Mouse (Mus musculus) stomach, embryonic 16.5 days (tissue): ENCODE measurements around the gene Wdr44. TPM values are rescaled to one million over a fixed set of nuclear protein-coding genes. Genes with fewer than 3 reads are reported as not detected.
"Not testable (repeated sequence)": the region's sequence is repeated elsewhere in the genome, so short reads cannot be mapped to it uniquely, and the experiment has no call there.

Source experiments
- ATAC-seq: fragments of 200-750 bp; cut with Nextera tagmentation; 2 replicates; pipeline ENCODE4 v1.8.0; 2017; ENCODE audit warnings: moderate number of reproducible peaks, moderate TSS enrichment; ENCODE audit not compliant: insufficient read depth, low FRiP score
- H3K27ac ChIP-seq: fragments of 300-500 bp; sonication (generic); 2 replicates; pipeline ENCODE4 v1.5.1; 2014; ENCODE audit warnings: low read length
- H3K27me3 ChIP-seq: fragments of 300-500 bp; sonication (generic); 2 replicates; pipeline ENCODE4 v1.6.1; 2014; ENCODE audit warnings: low read length, control low read depth, mixed read lengths; ENCODE audit not compliant: control insufficient read depth, insufficient read depth
- H3K36me3 ChIP-seq: fragments of 300-500 bp; sonication (generic); 2 replicates; pipeline ENCODE4 v1.6.1; 2014; ENCODE audit warnings: low read length; ENCODE audit not compliant: control insufficient read depth, insufficient read depth
- H3K4me1 ChIP-seq: fragments of 300-500 bp; sonication (generic); 2 replicates; pipeline ENCODE4 v1.6.1; 2014; ENCODE audit warnings: low read length, control low read depth, mixed read lengths; ENCODE audit not compliant: control insufficient read depth, insufficient read depth
- H3K4me2 ChIP-seq: fragments of 300-500 bp; sonication (generic); 2 replicates; pipeline ENCODE4 v1.6.1; 2014; ENCODE audit warnings: low read depth, low read length, mixed read lengths
- H3K4me3 ChIP-seq: fragments of 300-500 bp; sonication (generic); replicated peaks from 2 replicates; pipeline ENCODE4 v1.5.1; 2014; ENCODE audit warnings: mild to moderate bottlenecking, low read length
- H3K9ac ChIP-seq: fragments of 300-500 bp; sonication (generic); 2 replicates; pipeline ENCODE4 v1.6.1; 2014; ENCODE audit warnings: low read length
- H3K9me3 ChIP-seq: fragments of 300-500 bp; sonication (generic); replicated peaks from 2 replicates; pipeline ENCODE4 v1.6.1; 2016; ENCODE audit warnings: low read length, control low read depth; ENCODE audit not compliant: control insufficient read depth
- WGBS: fragments of 180-500 bp; shearing (Covaris S2); extraction: QIAGEN DNeasy Blood & Tissue Kit; methylation state at CpG from one replicate; pipeline ENCODE4 v1.1.7; 2014; 5-methylcytosine and 5-hydroxymethylcytosine counted together
- polyA plus RNA-seq: library from polyadenylated mRNA; unstranded; fragments of >200 nt; fragmentation: Nextera tagmentation; extraction: Ambion mirVana; gene quantifications from 2 replicates; pipeline ENCODE4 v1.2.1, GENCODE M21; 2015

The Wdr44 gene
- polyA plus RNA-seq, 1 experiment from 2014 or later = 7.6 TPM

DNA sequence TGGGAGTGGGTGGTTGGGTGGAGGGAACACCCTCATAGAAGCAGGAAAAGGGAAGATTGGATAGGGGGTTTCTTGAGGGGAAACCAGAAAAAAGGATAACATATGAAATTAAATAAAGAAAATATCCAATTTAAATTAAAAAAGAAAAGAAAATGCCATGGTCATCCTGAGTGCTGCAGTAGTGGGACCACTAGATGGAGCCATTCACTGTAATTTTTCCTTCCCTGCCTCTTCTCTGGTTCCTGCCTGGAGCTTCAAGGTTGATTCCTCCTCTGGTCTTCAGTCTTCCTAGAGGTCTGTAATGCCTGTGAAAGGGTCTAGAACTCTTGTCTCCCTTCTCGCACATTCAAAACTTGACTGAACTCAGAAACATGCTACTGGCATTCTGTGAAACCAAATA is 120.4 kb downstream of the Wdr44 start:
- H3K9me3 ChIP-seq, H3K4me1 ChIP-seq, H3K36me3 ChIP-seq, H3K27me3 ChIP-seq, H3K27ac ChIP-seq, H3K4me2 ChIP-seq, ATAC-seq, H3K9ac ChIP-seq, H3K4me3 ChIP-seq: not testable (repeated sequence)
- WGBS = 79% methylated on average over 1 of the region's 1 CpGs

DNA sequence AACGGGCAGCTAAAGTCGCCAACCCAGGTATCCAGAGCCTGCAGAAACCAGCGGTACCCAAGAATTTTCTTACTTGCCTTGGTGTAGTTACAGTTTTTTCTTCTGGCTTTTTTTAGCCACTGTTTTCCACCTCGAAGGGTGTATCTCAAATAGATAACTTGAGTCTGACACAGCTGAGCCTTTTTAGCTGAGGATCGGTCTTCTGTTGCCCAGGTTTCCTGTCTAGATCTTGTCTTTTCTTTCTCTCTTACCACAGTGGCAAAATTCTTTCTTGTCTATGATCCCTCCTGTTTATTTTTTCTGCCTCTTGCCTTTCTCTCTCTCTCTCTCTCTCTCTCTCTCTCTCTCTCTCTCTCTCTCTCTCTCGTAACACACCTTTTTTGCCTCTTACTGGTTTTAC is 130.0 kb downstream of the Wdr44 start:
- H3K9ac ChIP-seq, H3K27ac ChIP-seq, H3K4me1 ChIP-seq, H3K4me3 ChIP-seq, H3K36me3 ChIP-seq, H3K4me2 ChIP-seq, H3K9me3 ChIP-seq, H3K27me3 ChIP-seq, ATAC-seq: not testable (repeated sequence)
- WGBS = 89% methylated on average over 6 of the region's 6 CpGs

DNA sequence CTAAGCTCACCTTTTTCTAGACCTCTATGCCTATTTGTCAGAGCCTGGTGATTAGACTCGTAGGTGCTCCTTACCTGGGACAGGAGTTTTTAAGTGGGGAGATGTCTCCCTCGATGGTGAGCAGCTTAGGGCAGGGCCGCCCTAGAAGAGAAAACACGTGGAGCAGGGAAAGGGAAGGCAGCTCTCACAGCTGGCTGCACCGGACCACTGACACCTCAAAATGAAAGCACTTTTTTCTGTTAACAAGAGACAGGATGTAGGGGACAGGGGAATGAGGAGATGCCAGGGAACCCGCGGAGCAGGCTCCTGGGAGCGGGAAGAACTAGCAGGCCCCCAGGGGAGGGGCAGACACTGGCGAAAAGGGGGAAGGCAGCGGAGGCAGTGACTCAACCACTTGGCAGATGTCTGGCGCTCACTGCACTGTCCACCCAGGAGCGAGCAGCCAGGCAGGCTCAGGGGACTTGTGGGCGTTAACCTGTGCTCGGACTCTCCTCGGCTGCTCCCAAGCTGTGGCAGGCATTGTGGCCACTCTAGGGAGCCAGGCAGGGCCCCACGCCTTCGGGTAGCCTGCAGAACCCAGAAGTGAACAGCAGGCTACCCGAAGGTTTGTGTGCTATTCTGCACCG is 130.7 kb downstream of the Wdr44 start:
- Histone ChIP-seq H3K27ac (no peak overlapping the region), H3K4me2 (peak overlapping the region; percentile 21; the same call in 1 of the 2 replicates), H3K9ac (no peak overlapping the region), H3K36me3 (no peaks in the 10 kb centered on the region), H3K27me3 (no peaks in the 10 kb centered on the region), H3K4me1 (no peaks in the 10 kb centered on the region), H3K9me3 (no peaks in the 10 kb centered on the region), H3K4me3 (peak overlapping the region; percentile 16; the same call in 1 of the 2 replicates)
- 56% methylated on average over 19 of the region's 19 CpGs for WGBS
- no peak for ATAC-seq

DNA sequence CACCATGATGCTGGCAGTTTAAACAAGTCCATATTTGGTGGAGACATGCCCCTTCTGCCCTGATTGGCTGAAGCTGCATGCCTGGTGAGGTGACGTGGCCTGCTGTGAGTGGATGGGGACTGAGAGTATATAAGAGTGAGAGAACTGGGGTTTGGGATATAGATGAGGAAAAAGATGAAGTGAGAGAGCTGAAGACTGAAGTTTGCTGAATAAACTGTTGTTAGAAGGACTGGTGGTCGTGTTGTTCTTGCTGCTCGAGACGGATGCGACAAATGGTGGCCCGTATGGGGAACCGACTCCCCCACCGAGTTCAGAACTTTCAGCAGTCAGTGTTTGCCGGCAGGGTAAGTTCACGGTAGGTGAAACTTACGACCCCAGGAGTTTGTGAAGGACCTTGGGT is 140.9 kb downstream of the Wdr44 start:
- 89% methylated on average over 11 of the region's 11 CpGs for WGBS
- not testable (repeated sequence) for H3K4me2 ChIP-seq, ATAC-seq

DNA sequence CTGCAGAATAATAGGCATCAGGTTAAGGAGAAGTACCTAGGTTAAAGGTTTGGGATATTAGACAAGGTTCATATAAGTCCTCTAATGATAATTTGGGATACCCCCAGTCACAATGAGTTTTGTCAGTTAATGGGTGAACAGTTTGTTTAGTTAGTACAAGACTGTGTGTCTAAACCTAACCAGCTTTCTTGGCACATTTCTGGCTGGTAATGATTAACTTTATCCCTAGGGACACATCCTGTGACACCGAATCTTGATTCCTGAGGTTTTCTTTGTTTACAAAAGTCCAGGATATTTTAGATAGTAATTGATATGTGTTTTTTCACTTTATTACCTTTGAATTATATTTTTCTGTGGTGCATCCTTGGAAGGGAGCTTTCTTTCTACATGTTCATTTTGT is 148.1 kb downstream of the Wdr44 start:
- Histone ChIP-seq H3K36me3 (no peaks in the 10 kb centered on the region), H3K27ac (no peak overlapping the region), H3K27me3 (no peaks in the 10 kb centered on the region), H3K9me3 (no peaks in the 10 kb centered on the region), H3K4me2 (no peak overlapping the region), H3K9ac (no peak overlapping the region), H3K4me3 (no peak overlapping the region), H3K4me1 (no peaks in the 10 kb centered on the region)
- WGBS = 53% methylated on average over 1 of the region's 1 CpGs
- no peak for ATAC-seq

More for the DNA sequence above, 140.9 kb downstream of the Wdr44 start:
- H3K4me1 ChIP-seq, H3K36me3 ChIP-seq, H3K9ac ChIP-seq, H3K27me3 ChIP-seq, H3K9me3 ChIP-seq, H3K27ac ChIP-seq, H3K4me3 ChIP-seq: not testable (repeated sequence)

Other genes starting within 250 kb of the Wdr44 start
- not detected in 2 replicates for gene Gm4907, start 189.5 kb downstream of the Wdr44 start, polyA plus RNA-seq